Mouse (Mus musculus): ENCODE measurements around the gene 9530003J23Rik. TPM values are rescaled to one million over a fixed set of nuclear protein-coding genes. Genes with fewer than 3 reads are reported as not detected.
"Not testable (repeated sequence)": the region's sequence is repeated elsewhere in the genome, so short reads cannot be mapped to it uniquely, and the experiment has no call there.

The 9530003J23Rik gene
- total and polyA plus RNA-seq, 3 experiments: not detected

DNA sequence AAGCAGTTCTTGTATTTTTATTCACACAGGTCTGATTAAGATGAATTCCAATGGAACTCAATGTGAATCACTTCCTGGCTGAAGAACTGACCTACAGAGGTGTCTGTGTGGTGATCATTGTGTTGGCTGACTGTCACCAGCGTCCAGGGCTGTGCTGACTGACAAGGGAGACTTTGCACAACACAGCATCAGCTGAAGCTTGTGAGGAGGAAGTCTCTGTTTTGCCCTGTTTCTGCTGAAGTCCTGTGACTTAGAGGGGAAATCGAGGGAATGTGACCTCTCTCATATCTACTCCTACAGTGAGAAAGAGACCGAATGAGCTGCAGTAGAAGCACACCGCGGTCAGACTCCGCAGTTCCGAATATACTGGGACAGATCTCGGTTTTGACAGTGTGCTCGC is 39.3 kb upstream of the 9530003J23Rik start:
- H3K36me3 ChIP-seq (replicated peaks in 1 of 2; ENCODE audit: control insufficient read depth in 1 of 2, insufficient read depth in 1 of 2, low read length in 1 of 2); DNase-seq (ENCODE audit: extremely low read depth); H3K27ac ChIP-seq (ENCODE audit: insufficient read depth, low read depth); H3K79me2 ChIP-seq (replicated peaks; ENCODE audit: control insufficient read depth, extremely low read depth, insufficient read depth, poor library complexity, severe bottlenecking); H3K9ac ChIP-seq (ENCODE audit: insufficient read depth, low read depth); H3K4me2 ChIP-seq (ENCODE audit: insufficient read depth, low read depth, poor library complexity, severe bottlenecking); H3K4me3 ChIP-seq (replicated peaks in 1 of 3; ENCODE audit: low read depth in 2 of 3, low read length in 2 of 3, poor library complexity in 1 of 3); in situ Hi-C loops (cut with MboI; ENCODE audit: low pct_ligation_motif_present, low pct_unique_long_range_greater_than_20kb, low sequenced_read_pairs); dilution Hi-C loops (cut with MboI; ENCODE audit: extremely low pct_ligation_motif_present, extremely low pct_unique_long_range_greater_than_20kb, low sequenced_read_pairs); H3K9me3 ChIP-seq (replicated peaks; ENCODE audit: low read length); H3K27me3 ChIP-seq (replicated peaks); H3K4me1 ChIP-seq (ENCODE audit: control insufficient read depth in 1 of 2, insufficient read depth in 2 of 2): not testable (repeated sequence)

DNA sequence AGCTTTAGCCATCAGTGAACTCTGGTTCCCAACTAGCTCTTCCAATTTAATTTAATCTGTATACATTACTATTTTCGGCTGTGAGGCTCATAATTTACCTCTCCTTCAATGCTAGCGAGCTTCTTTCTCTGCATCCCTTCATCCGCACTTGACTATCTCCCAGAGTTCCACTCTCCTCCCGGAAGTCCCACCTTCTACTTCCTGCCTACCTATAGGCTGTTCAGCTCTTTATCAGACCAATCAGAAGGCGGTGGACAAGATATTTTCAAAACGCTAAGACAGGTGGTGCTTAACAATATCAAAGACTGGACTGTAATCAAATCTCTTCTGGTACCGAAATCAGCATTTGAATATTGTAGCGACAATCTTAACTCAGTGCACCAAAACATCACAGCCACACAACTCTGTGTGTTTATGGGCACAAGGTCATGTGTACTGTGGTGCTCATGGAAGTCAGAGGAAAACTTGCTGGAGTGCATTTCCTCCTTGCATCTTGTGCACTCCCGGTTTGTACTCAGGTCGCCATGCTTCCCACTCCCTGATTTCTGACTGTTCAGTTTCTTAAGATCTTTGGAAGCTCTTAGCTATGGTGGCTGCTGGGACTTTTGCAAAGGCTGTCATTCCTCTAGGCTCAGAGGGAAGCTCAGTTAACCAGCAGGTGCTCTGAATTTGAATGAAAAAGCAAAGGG is 37.3 kb upstream of the 9530003J23Rik start:
- Histone ChIP-seq H3K79me2 (replicated peaks; ENCODE audit: control insufficient read depth, extremely low read depth, insufficient read depth, poor library complexity, severe bottlenecking) (no peaks in the 10 kb centered on the region), H3K4me2 (ENCODE audit: insufficient read depth, low read depth, poor library complexity, severe bottlenecking) (no peak overlapping the region), H3K27me3 (replicated peaks) (no peaks in the 10 kb centered on the region), H3K27ac (ENCODE audit: insufficient read depth, low read depth) (no peak overlapping the region), H3K9me3 (replicated peaks; ENCODE audit: low read length) (no peaks in the 10 kb centered on the region), H3K4me1 (ENCODE audit: control insufficient read depth in 1 of 2, insufficient read depth in 2 of 2) (no peaks in the 10 kb centered on the region), H3K9ac (ENCODE audit: insufficient read depth, low read depth) (no peak overlapping the region), H3K36me3 (replicated peaks in 1 of 2; ENCODE audit: control insufficient read depth in 1 of 2, insufficient read depth in 1 of 2, low read length in 1 of 2) (no peaks in the 10 kb centered on the region), H3K4me3 (replicated peaks in 1 of 3; ENCODE audit: low read depth in 2 of 3, low read length in 2 of 3, poor library complexity in 1 of 3) (peak overlapping the region in 2 of 3 experiments; percentile 42 to 46)
- in situ Hi-C loops (cut with MboI; ENCODE audit: low pct_ligation_motif_present, low pct_unique_long_range_greater_than_20kb, low sequenced_read_pairs): no loop called here
- TF ChIP-seq NRF1 (IDR thresholded peaks at IDR 0.05; ENCODE audit: low read depth, low read length) (no peak), POLR2AphosphoS2 (IDR thresholded peaks at IDR 0.05; ENCODE audit: low read depth, low read length) (no peak), USF2 (conservative IDR thresholded peaks at IDR 0.05; ENCODE audit: low read depth, low read length) (no peak), JUN (IDR thresholded peaks at IDR 0.05; ENCODE audit: insufficient read depth, low read depth, low read length) (no peak), MXI1 (IDR thresholded peaks at IDR 0.05; ENCODE audit: low read depth, low read length) (no peak)
- dilution Hi-C loops (cut with MboI; ENCODE audit: extremely low pct_ligation_motif_present, extremely low pct_unique_long_range_greater_than_20kb, low sequenced_read_pairs): no loop called here
- peak; percentile 27 for DNase-seq (ENCODE audit: extremely low read depth)

DNA sequence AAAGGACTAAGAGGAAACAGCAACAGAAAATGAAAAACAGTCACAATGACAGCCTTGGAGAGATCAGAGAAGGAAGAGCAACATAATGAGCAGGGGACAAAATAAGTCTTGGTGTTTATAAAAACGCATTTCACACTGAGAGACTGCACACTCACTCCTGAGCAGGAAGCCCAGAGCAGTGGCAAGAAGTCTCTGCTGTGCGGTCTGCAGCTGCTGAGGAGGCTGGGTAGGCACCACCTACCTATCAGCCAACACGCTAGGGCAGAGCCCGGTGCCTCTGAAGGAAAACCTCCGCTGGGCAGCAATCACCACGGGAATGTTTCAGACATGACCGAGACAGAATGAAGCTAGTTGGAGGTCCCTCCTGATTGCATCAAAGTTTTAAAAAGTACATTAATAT is 36.1 kb upstream of the 9530003J23Rik start:
- H3K4me3 ChIP-seq (replicated peaks in 1 of 3; ENCODE audit: low read depth in 2 of 3, low read length in 2 of 3, poor library complexity in 1 of 3); H3K4me1 ChIP-seq (ENCODE audit: control insufficient read depth in 1 of 2, insufficient read depth in 2 of 2); DNase-seq (ENCODE audit: extremely low read depth); H3K4me2 ChIP-seq (ENCODE audit: insufficient read depth, low read depth, poor library complexity, severe bottlenecking); H3K27me3 ChIP-seq (replicated peaks); H3K36me3 ChIP-seq (replicated peaks in 1 of 2; ENCODE audit: control insufficient read depth in 1 of 2, insufficient read depth in 1 of 2, low read length in 1 of 2); dilution Hi-C loops (cut with MboI; ENCODE audit: extremely low pct_ligation_motif_present, extremely low pct_unique_long_range_greater_than_20kb, low sequenced_read_pairs); H3K9me3 ChIP-seq (replicated peaks; ENCODE audit: low read length); H3K9ac ChIP-seq (ENCODE audit: insufficient read depth, low read depth); H3K79me2 ChIP-seq (replicated peaks; ENCODE audit: control insufficient read depth, extremely low read depth, insufficient read depth, poor library complexity, severe bottlenecking); H3K27ac ChIP-seq (ENCODE audit: insufficient read depth, low read depth): not testable (repeated sequence)
- in situ Hi-C loops (cut with MboI; ENCODE audit: low pct_ligation_motif_present, low pct_unique_long_range_greater_than_20kb, low sequenced_read_pairs): loop anchor here (25.0 kb wide), 1 partner anchor 163 kb away; no protein-coding TSS in a partner anchor

DNA sequence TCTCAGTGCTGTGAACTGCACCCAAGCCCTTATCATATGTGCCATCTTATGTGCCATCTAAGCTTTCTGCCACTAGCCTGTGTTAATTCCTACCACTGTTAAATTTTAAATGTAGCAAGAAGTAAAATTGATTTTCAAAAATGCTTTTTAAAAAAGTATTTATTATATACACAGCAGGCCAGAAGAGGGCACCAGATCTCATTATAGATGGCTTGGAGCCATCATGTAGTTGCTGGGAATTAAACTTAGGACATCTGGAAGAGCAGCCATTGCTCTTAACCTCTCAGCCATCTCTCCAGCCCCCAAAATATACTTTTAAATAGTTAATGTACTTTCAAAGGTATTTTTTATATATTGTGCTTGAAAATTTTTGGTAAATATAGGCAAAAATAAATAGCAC is 33.5 kb upstream of the 9530003J23Rik start:
- in situ Hi-C loops (cut with MboI; ENCODE audit: low pct_ligation_motif_present, low pct_unique_long_range_greater_than_20kb, low sequenced_read_pairs): loop anchor here (25.0 kb wide), 1 partner anchor 165 kb away; no protein-coding TSS in a partner anchor
- TF ChIP-seq RAD21 (IDR thresholded peaks at IDR 0.05; ENCODE audit: low read depth, low read length): peak; percentile 41
- TF ChIP-seq ELF1 (IDR thresholded peaks at IDR 0.05; ENCODE audit: low read depth, low read length): no peak
- no peak for TF ChIP-seq CHD2 (IDR thresholded peaks at IDR 0.05; ENCODE audit: low read length)
- TF ChIP-seq USF1 (IDR thresholded peaks at IDR 0.05; ENCODE audit: low read depth, low read length): no peak
- no peak for TF ChIP-seq ZMIZ1 (IDR thresholded peaks at IDR 0.05; ENCODE audit: low read depth, low read length)
- no peak for TF ChIP-seq KAT2A (IDR thresholded peaks at IDR 0.05; ENCODE audit: insufficient replicate concordance, low read length)
- peak; percentile 42 for TF ChIP-seq SMC3 (IDR thresholded peaks at IDR 0.05; ENCODE audit: low read depth, low read length)
- TF ChIP-seq POLR2AphosphoS2 (IDR thresholded peaks at IDR 0.05; ENCODE audit: low read depth, low read length): no peak
- TF ChIP-seq MAZ (IDR thresholded peaks at IDR 0.05; ENCODE audit: low read depth, low read length): no peak
- TF ChIP-seq NRF1 (IDR thresholded peaks at IDR 0.05; ENCODE audit: low read depth, low read length): no peak
- peak in 1 of 2 experiments; percentile 58; a peak in 2 of 4 replicates for TF ChIP-seq CTCF (conservative IDR thresholded peaks at IDR 0.05 in 1 of 2, IDR thresholded peaks at IDR 0.05 in 1 of 2; ENCODE audit: low read depth in 2 of 2, low read length in 2 of 2)

More for the DNA sequence above, 33.5 kb upstream of the 9530003J23Rik start:
- Histone ChIP-seq H3K4me1 (ENCODE audit: control insufficient read depth in 1 of 2, insufficient read depth in 2 of 2) (no peaks in the 10 kb centered on the region), H3K9me3 (replicated peaks; ENCODE audit: low read length) (no peaks in the 10 kb centered on the region), H3K4me2 (ENCODE audit: insufficient read depth, low read depth, poor library complexity, severe bottlenecking) (no peak overlapping the region), H3K36me3 (replicated peaks in 1 of 2; ENCODE audit: control insufficient read depth in 1 of 2, insufficient read depth in 1 of 2, low read length in 1 of 2) (no peaks in the 10 kb centered on the region), H3K79me2 (replicated peaks; ENCODE audit: control insufficient read depth, extremely low read depth, insufficient read depth, poor library complexity, severe bottlenecking) (no peaks in the 10 kb centered on the region), H3K4me3 (replicated peaks in 1 of 3; ENCODE audit: low read depth in 2 of 3, low read length in 2 of 3, poor library complexity in 1 of 3) (no peak overlapping the region), H3K27me3 (replicated peaks) (no peaks in the 10 kb centered on the region), H3K27ac (ENCODE audit: insufficient read depth, low read depth) (no peak overlapping the region), H3K9ac (ENCODE audit: insufficient read depth, low read depth) (no peak overlapping the region)
- DNase-seq (ENCODE audit: extremely low read depth): peak; percentile 9
- dilution Hi-C loops (cut with MboI; ENCODE audit: extremely low pct_ligation_motif_present, extremely low pct_unique_long_range_greater_than_20kb, low sequenced_read_pairs): no loop called here
